11 mouse cellular contexts compared by ENCODE assay signal in genomic region chr14:8054310-8055102, GRCm38 (mm10). TPM values are rescaled to one million over a fixed set of nuclear protein-coding genes. Genes with fewer than 3 reads are reported as not detected.
DNase-seq lines count a peak whose midpoint lies in the region; ATAC-seq lines count a peak whose summit lies in the region.
"Had no signal": no experiment of that assay in that cellular context is flagged by ENCODE, and none has a peak within 500 bp of the region (broad histone marks: within the 10 kb centered on the region; RNA-seq: fewer than 3 reads in every experiment).

No protein-coding gene starts in this region.

- 31% methylated on average over 15 of the region's 17 CpGs for WGBS in kidney, embryonic 14.5 days
- 30% methylated on average over 17 of the region's 17 CpGs for WGBS in limb, embryonic 10.5 days
- 45% methylated on average over 17 of the region's 17 CpGs for WGBS in stomach, embryonic 15.5 days

- no peak overlapping the region for H3K4me3 ChIP-seq in kidney, embryonic 14.5 days (ENCODE audit: low read length)
- H3K4me3 ChIP-seq in limb, embryonic 10.5 days = no peak overlapping the region
- H3K4me3 ChIP-seq in stomach, embryonic 15.5 days (replicated peaks) = no peak overlapping the region
- H3K4me3 ChIP-seq: heart, embryonic 15.5 days had no signal

- no peaks in the 10 kb centered on the region for H3K4me1 ChIP-seq in kidney, embryonic 14.5 days (ENCODE audit: control insufficient read depth, insufficient read depth, low read length)
- H3K4me1 ChIP-seq in limb, embryonic 10.5 days = peaks cover 14% of the 10 kb centered on the region
- H3K4me1 ChIP-seq in stomach, embryonic 15.5 days = no peaks in the 10 kb centered on the region
- H3K4me1 ChIP-seq: heart, embryonic 15.5 days had no signal

- ATAC-seq in kidney, embryonic 14.5 days (ENCODE audit: low FRiP score, low TSS enrichment) = no peak
- ATAC-seq in stomach, embryonic 15.5 days (ENCODE audit: insufficient read depth, low FRiP score, low read depth) = peak; percentile 87
- ATAC-seq in megakaryocyte-erythroid progenitor cell, adult 5-6 weeks (replicated peaks; ENCODE audit: low FRiP score, low TSS enrichment, poor library complexity, severe bottlenecking) = no peak

- no peak overlapping the region for H3K4me2 ChIP-seq in kidney, embryonic 14.5 days (replicated peaks; ENCODE audit: low read depth, low read length)
- no peak overlapping the region for H3K4me2 ChIP-seq in stomach, embryonic 15.5 days
- H3K4me2 ChIP-seq: heart, embryonic 15.5 days had no signal

- H3K9ac ChIP-seq in kidney, embryonic 14.5 days (ENCODE audit: low read depth, low read length) = 0 out of 2 replicates have a peak overlapping the region, but pooled peaks have one; percentile 12
- H3K9ac ChIP-seq in stomach, embryonic 15.5 days = no peak overlapping the region
- H3K9ac ChIP-seq: heart, embryonic 15.5 days had no signal

- no peaks in the 10 kb centered on the region for H3K27me3 ChIP-seq in kidney, embryonic 14.5 days (ENCODE audit: control insufficient read depth, insufficient read depth, low read length)
- no peaks in the 10 kb centered on the region for H3K27me3 ChIP-seq in limb, embryonic 10.5 days (ENCODE audit: low read depth, poor library complexity, severe bottlenecking)
- H3K27me3 ChIP-seq in stomach, embryonic 15.5 days (replicated peaks) = no peaks in the 10 kb centered on the region
- H3K27me3 ChIP-seq: CH12.LX; heart, embryonic 15.5 days had no signal

- H3K27ac ChIP-seq in kidney, embryonic 14.5 days (ENCODE audit: low read depth, low read length) = no peak overlapping the region
- peak overlapping the region; percentile 44; the same call in 1 of the 2 replicates for H3K27ac ChIP-seq in limb, embryonic 10.5 days
- no peak overlapping the region for H3K27ac ChIP-seq in stomach, embryonic 15.5 days
- H3K27ac ChIP-seq: heart, embryonic 15.5 days had no signal

- no peaks in the 10 kb centered on the region for H3K9me3 ChIP-seq in kidney, embryonic 14.5 days (ENCODE audit: control insufficient read depth, low read length)
- H3K9me3 ChIP-seq in limb, embryonic 10.5 days (replicated peaks) = no peaks in the 10 kb centered on the region
- H3K9me3 ChIP-seq in stomach, embryonic 15.5 days = no peaks in the 10 kb centered on the region
- H3K9me3 ChIP-seq: heart, embryonic 15.5 days had no signal

- no peak for DNase-seq in kidney, postnatal 36 days
- peak; percentile 84 for DNase-seq in WW6 (ENCODE audit: low read depth, low spot score)
- DNase-seq in limb, embryonic 10.5 days (ENCODE audit: low spot score) = no peak
- no peak for DNase-seq in frontal cortex, postnatal 36 days (ENCODE audit: low spot score in 2 of 2)
- DNase-seq: cerebellum, adult 11-12 months; kidney, adult 18-20 months had no signal

- H3K36me3 ChIP-seq in kidney, embryonic 14.5 days (ENCODE audit: control insufficient read depth, insufficient read depth, low read length) = peaks cover 4% of the 10 kb centered on the region; the same call in 1 of the 2 replicates
- H3K36me3 ChIP-seq in limb, embryonic 10.5 days = peaks cover 14% of the 10 kb centered on the region; the same call in 1 of the 2 replicates
- H3K36me3 ChIP-seq in stomach, embryonic 15.5 days = no peaks in the 10 kb centered on the region
- H3K36me3 ChIP-seq: heart, embryonic 15.5 days had no signal

RNA-seq across cellular contexts. Expression of gene Rpp14, which starts 25.7 kb away (rescaled TPM):
- polyA plus RNA-seq in kidney, embryonic 14.5 days (2014; fragmentation: Nextera tagmentation; extraction: Ambion mirVana) = 48.7 and 71.6 TPM in 2 replicates
- polyA plus RNA-seq in limb, embryonic 10.5 days (2016; fragmentation: Nextera tagmentation; extraction: Ambion mirVana) = 51.3 and 53.6 TPM in 2 replicates
- polyA plus RNA-seq in stomach, embryonic 15.5 days (2015; fragmentation: Nextera tagmentation; extraction: Ambion mirVana) = 48.8 and 52.3 TPM in 2 replicates
- total RNA-seq in megakaryocyte-erythroid progenitor cell, adult 5-6 weeks (2014; fragmentation: Nextera tagmentation) = 33.0 and 33.6 TPM in 2 replicates
- 76.5 and 88.3 TPM in 2 replicates for total RNA-seq in megakaryocyte-erythroid progenitor cell, adult 5-6 weeks (2017)

RNA-seq across cellular contexts. Expression of gene Pxk, which starts 43.5 kb away (rescaled TPM):
- polyA plus RNA-seq in kidney, embryonic 14.5 days (2014; fragmentation: Nextera tagmentation; extraction: Ambion mirVana) = 25.2 and 32.2 TPM in 2 replicates
- polyA plus RNA-seq in limb, embryonic 10.5 days (2016; fragmentation: Nextera tagmentation; extraction: Ambion mirVana) = 15.7 and 21.7 TPM in 2 replicates
- 39.0 and 39.6 TPM in 2 replicates for polyA plus RNA-seq in stomach, embryonic 15.5 days (2015; fragmentation: Nextera tagmentation; extraction: Ambion mirVana)
- 6.7 and 13.2 TPM in 2 replicates for total RNA-seq in megakaryocyte-erythroid progenitor cell, adult 5-6 weeks (2014; fragmentation: Nextera tagmentation)
- total RNA-seq in megakaryocyte-erythroid progenitor cell, adult 5-6 weeks (2017) = 4.1 and 4.8 TPM in 2 replicates

RNA-seq across cellular contexts. Expression of gene Abhd6, which starts 51.8 kb away (rescaled TPM):
- polyA plus RNA-seq in kidney, embryonic 14.5 days (2014; fragmentation: Nextera tagmentation; extraction: Ambion mirVana) = 25.4 and 25.7 TPM in 2 replicates
- 13.8 and 20.9 TPM in 2 replicates for polyA plus RNA-seq in limb, embryonic 10.5 days (2016; fragmentation: Nextera tagmentation; extraction: Ambion mirVana)
- polyA plus RNA-seq in stomach, embryonic 15.5 days (2015; fragmentation: Nextera tagmentation; extraction: Ambion mirVana) = 18.9 and 21.2 TPM in 2 replicates
- total RNA-seq in megakaryocyte-erythroid progenitor cell, adult 5-6 weeks (2014; fragmentation: Nextera tagmentation) = 0.24 and 0.42 TPM in 2 replicates
- total RNA-seq in megakaryocyte-erythroid progenitor cell, adult 5-6 weeks (2017) = 0.99 TPM in 1 of 2 replicates, not detected in the other
